Mouse (Mus musculus) testis, adult 2 months (tissue): ENCODE measurements around the gene Galnt17.

Source experiments
- CTCF ChIP-seq: fragments of 200-500 bp; IDR thresholded peaks from 2 replicates; pipeline ENCODE4 v1.5.1; 2012; ENCODE audit warnings: low read depth, mild to moderate bottlenecking, inconsistent platforms, low read length, moderate library complexity; ENCODE audit not compliant: control insufficient read depth, insufficient read depth, insufficient replicate concordance
- POLR2A ChIP-seq: fragments of 200-500 bp; IDR thresholded peaks from 2 replicates; pipeline ENCODE4 v1.6.1; 2012; ENCODE audit warnings: low read depth, mild to moderate bottlenecking, inconsistent platforms, low read length, moderate library complexity; ENCODE audit not compliant: control insufficient read depth

DNA sequence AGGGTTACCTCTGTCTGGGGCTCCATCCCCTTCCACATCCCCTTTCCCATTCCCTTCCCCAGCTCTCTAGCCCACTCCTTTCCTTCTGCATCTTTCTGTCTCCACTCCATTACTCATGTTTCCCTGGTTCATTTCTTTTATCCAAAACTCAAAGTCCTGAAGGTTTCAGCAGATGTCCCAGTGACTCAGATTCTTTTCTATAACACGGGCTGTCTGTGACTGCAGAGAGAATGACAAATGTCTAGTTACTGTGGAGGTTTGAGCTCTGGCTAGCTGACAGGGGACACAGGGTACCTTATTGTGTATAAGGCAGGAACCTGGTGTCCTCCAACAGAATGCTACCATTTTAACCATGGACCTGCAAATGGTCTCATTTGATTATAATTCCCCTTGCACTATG, 358.6 kb downstream of the Galnt17 start:
- TF ChIP-seq CTCF (no peak), POLR2A (no peak)
